Mouse (Mus musculus) urinary bladder, adult 18-20 months (tissue): ENCODE results near the gene Klkb1.
A peak's percentile ranks its signal among the peaks of the same experiment; 100 is the strongest.
"Not testable (repeated sequence)": the region's sequence is repeated elsewhere in the genome, so short reads cannot be mapped to it uniquely, and the experiment has no call there.

ENCODE experiments used
- DNase-seq, 2 experiments: peaks; one replicate each; pipeline ENCODE4 v3.0.0; 2022; ENCODE audit warnings: low spot score in 2 of 2, mixed read lengths in 2 of 2

Gene Klkb1

GRCm38 (mm10) chr8:45294687-45295086 lies at the start of gene Klkb1:
Gene Klkb1 (minus strand): TSS chr8:45294859.
- no peak for DNase-seq

GRCm38 (mm10) chr8:45344298-45344697 lies 49.6 kb upstream of the Klkb1 start:
- no peak for DNase-seq

- no peak for DNase-seq
Observed at GRCm38 (mm10) chr8:45341630-45342628, 47.3 kb upstream of the Klkb1 start.

GRCm38 (mm10) chr8:45333493-45333892 lies 38.8 kb upstream of the Klkb1 start:
- DNase-seq, result peak in 1 of 2 experiments; percentile 18

GRCm38 (mm10) chr8:45332685-45333409 lies 38.2 kb upstream of the Klkb1 start, which contains the start of gene Cyp4v3:
Gene Cyp4v3 (minus strand): TSS chr8:45333216.
- peak; percentile 73 for DNase-seq

GRCm38 (mm10) chr8:45330856-45331255 lies 36.2 kb upstream of the Klkb1 start:
- no peak for DNase-seq

GRCm38 (mm10) chr8:45329206-45329980 lies 34.7 kb upstream of the Klkb1 start:
- DNase-seq, result no peak

- not testable (repeated sequence) for DNase-seq
Observed at GRCm38 (mm10) chr8:45327076-45327475, 32.4 kb upstream of the Klkb1 start.

GRCm38 (mm10) chr8:45324151-45324550 lies 29.5 kb upstream of the Klkb1 start:
- no peak for DNase-seq

DNA sequence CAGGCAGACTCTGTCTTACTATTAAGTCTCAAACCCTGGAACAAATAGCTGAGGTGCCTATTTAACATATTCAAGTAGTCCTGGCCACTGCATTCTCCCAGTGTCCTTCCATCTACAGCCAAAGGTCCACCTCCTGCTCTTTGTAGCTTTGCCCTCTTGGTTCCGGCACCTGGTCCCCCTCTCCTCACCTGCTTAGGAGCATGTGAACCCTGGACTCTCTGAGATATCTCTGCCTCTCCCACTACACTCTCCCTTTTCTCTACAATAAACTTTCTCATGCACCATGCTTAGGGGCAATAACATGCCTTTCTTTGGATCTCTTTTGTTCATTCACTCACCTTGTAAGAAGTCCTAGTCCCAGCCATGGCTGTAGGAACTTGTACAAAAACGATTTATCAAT lies 26.7 kb upstream of the Klkb1 start:
- no peak for DNase-seq

DNA sequence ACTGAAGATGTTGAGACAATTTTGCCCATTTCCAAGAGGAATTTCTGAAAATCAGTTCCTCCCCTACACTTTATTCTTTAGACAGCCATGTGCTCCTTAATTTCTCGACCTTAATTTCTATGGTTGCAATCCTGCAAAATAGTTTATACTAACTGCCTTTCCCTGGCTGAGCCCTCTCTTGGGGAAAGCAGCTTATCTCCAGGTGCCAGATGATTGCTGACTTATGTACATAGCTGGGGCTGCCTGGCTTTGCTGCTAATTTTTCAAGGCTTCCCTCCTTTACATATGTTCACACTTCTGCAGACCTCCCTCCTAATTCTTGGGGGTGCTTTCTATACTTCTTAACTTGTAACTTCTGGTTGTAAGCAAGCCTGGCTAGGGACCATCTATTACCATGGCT lies 26.3 kb upstream of the Klkb1 start:
- no peak for DNase-seq

GRCm38 (mm10) chr8:45310967-45311366 lies 16.3 kb upstream of the Klkb1 start:
- DNase-seq, result no peak

- DNase-seq, result no peak
Observed at GRCm38 (mm10) chr8:45308366-45308765, 13.7 kb upstream of the Klkb1 start, which contains the start of gene Gm45753. Gene Gm45753 (minus strand): TSS chr8:45308466.

DNA sequence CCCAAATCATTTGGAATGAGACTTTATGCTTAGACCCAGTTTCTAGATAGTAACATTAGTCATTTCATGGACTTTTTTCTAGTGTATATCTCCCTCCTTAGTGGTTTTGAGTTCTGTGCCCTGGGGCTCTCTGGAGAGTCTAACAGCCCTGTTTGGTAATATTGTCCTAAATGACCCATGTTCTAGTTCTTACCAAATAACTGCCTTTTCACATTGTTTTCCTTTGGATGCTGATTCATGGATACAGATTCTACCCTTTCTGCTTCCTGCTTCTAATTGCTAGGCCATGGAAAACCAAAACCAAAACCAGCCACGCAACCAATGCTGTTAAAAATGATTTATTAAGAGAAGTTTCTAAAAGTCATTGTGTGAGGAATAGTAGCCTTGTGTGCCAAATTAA lies 10.8 kb upstream of the Klkb1 start:
- DNase-seq, result no peak

DNA sequence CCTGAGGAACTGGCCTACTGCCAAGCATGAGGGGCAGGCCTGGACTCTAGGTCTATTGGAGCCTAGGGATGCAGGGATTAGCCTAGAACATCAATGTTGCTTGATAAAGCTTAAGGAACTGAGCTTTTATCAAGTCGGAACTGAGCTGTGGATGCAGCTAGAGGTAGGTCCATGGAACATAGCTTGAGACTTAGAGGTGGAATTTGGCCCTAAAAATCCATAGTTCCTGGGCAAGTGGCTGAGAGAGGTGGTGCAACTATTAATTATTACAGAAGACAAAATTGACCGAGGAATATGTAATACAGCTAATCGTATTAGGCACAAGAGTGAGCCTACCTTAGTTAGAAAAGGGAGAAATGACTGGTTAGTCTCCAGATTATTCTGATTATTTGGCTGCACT lies 9.7 kb upstream of the Klkb1 start:
- DNase-seq, result no peak

DNA sequence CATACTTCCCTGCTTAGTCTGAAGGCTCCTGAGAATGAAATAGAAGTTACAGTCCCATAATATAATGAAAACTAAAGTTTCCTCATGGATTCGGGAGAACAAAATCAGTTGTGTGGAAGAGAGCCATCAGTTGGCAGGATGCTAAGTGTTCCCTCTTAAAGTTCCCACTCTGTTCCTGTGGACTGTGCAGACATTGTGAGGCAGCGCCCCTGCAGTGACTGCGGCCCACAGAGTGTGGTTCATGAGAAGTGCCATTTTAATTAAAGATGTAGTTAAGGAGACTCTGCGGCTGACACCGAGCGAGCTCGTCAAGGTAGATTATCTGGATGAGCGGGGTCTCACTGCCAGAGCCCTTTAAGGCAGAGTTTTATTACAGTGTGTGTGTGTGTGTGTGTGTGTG lies 7.7 kb upstream of the Klkb1 start:
- no peak for DNase-seq

DNA sequence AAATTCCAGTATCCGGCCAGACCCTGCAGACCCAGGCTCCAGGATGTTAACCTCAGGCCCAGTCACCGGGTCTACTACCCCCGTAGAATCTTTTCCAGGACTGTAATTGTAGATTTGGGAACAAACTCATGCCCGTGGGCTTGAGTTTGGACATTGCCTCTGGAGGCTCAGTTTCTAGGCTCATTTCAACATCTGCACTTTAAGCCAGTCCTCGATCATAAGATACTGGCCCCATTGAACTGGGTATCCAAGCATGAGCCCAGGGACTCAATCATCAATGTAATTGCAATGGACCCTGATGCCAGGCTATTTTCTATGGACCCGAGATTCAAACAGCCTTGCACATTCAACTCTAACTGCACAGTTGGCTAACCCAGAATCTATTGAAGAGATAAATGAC lies 617 bp upstream of the Klkb1 start:
- no peak for DNase-seq

DNA sequence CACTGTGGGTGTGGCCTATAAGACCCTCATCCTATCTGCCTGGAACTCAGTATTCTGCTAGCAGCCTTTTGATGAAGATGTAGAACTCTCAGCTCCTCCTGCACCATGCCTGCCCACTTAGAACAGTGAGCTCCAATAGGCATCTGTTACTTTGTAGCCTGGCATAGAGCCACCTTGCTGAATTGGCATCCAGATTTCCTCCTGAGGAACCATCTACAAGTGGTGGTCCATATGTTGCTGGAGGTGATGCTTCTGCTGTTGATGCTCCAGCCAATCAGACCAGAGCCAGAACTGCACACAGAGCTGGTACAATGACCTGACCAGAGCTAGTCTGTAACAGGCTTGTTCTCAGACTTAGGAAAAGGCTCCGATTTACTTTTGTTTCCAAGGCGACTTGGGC lies 2.9 kb downstream of the Klkb1 start:
- no peak for DNase-seq

GRCm38 (mm10) chr8:45281630-45282029 lies 13.0 kb downstream of the Klkb1 start:
- DNase-seq, result peak in 1 of 2 experiments; percentile 2

DNA sequence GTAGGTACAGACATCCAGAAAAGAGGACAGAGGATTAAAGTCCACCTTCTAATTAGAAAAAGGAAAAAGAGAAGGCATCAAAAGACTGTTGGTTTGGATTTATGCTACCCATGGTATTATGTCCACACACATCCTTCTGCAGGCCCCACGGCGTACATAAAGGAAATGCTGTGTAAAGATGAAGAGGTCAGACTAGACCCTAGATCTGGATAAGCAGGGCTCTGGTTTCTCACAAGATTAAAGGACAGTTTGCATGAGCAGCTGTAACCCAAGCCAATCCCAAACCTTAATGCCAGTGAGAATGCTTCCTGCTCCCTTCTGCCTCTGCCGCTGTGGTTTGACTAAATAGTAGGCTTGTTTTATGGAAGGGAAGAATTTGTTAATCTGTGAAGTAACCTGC lies 17.2 kb downstream of the Klkb1 start:
- no peak for DNase-seq

DNA sequence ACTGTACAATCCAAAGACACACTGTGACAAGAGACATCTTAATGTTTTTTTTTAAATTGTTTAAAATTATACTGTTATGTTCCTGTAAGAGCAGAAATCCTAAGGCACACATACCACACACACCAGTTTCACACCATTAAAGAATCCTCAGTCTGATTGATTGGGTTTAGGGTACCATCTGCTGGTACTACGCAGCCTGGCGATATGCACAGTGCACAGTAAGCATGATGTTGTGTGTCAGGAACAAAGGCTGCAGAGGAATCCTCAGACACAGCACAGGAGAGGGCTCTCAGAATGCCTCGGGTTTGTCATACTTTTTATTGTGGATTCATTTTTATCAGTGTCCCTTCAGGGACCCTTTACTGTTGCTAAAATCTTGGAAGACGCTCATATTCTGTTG lies 20.3 kb downstream of the Klkb1 start:
- DNase-seq, result no peak

DNA sequence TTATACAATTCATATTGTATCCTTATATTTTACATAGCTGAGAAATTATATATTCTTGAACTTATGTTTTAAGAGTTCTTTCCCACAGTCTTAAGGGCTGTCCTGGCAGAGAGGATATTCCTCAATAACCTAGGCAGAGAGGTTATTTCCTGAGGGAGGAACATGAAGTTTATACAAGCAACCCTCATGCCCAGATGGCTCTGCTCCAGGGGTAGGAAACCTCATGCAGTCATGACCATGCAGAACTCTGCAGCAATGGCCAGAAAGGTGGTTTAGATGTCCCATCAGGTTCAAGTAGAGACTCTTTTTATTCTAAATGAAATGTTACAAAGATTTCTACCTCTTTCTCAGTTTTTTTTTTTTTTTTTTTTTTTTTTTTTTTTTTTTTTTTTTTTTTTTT lies 25.6 kb downstream of the Klkb1 start:
- DNase-seq, result no peak
